Mouse (Mus musculus): Measurements from ENCODE around the gene Sgcg.

- TF ChIP-seq CTCF (IDR thresholded peaks at IDR 0.05; ENCODE audit: insufficient read depth, low read depth, low read length) (no peak), POLR2A (IDR thresholded peaks at IDR 0.05; ENCODE audit: insufficient read depth, low read depth, low read length) (no peak)
These were observed 66.4 kb downstream of the Sgcg start for GRCm38 (mm10) chr14:61191904-61192303.

Data from olfactory bulb, adult 2 months (tissue).